8 mouse cellular contexts compared by ENCODE assay signal in the genomic region with DNA sequence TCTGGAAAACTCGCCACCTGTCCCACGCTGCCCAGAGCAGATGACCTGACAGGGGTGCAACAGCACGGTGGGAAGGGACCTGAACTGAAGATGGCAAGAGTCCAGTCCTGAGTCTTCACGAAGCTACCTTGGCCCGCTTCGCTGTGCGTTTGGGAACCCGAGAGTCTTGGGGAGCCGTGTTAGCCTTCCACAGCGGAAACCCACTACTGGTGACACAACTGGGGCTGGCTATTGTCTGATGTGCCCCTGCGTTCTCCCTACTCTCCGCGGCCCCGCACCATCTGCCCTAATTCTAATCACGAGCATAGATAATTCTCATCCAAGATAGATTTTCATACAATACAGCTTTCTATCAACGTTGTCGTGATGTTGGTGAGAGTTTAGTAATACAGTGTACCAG. TPM values are rescaled to one million over a fixed set of nuclear protein-coding genes. Genes with fewer than 3 reads are reported as not detected.
DNase-seq lines count a peak whose midpoint lies in the region; ATAC-seq and TF ChIP-seq lines count a peak whose summit lies in the region.

No protein-coding gene starts in this region.

- no peaks in the 10 kb centered on the region for H3K9me3 ChIP-seq in E14TG2a.4 (ENCODE audit: low read length)
- no peaks in the 10 kb centered on the region for H3K9me3 ChIP-seq in megakaryocyte, embryonic 14.5 days

- ATAC-seq in hematopoietic stem cell, adult 5-6 weeks (replicated peaks in 1 of 2; ENCODE audit: insufficient read depth in 1 of 2, low FRiP score in 2 of 2, low TSS enrichment in 1 of 2, low read depth in 1 of 2, poor library complexity in 2 of 2, severe bottlenecking in 2 of 2): peak; percentile 16 to 23; a peak in 2 of 4 replicates

- TF ChIP-seq CTCF in gastrocnemius, adult 2 months (IDR thresholded peaks at IDR 0.05): no peak
- TF ChIP-seq CTCF in E14TG2a.4 (conservative IDR thresholded peaks at IDR 0.05; ENCODE audit: low read length): no peak

- peak overlapping the region; percentile 81 for H3K27ac ChIP-seq in gastrocnemius, adult 2 months

- H3K36me3 ChIP-seq in E14TG2a.4 (ENCODE audit: insufficient read depth, low read length): no peaks in the 10 kb centered on the region
- peaks cover 4% of the 10 kb centered on the region for H3K36me3 ChIP-seq in megakaryocyte, embryonic 14.5 days (replicated peaks; ENCODE audit: low read length)

- no peak for DNase-seq in gastrocnemius, adult 2 months
- no peak for DNase-seq in gastrocnemius, postnatal 10 days
- DNase-seq in urinary bladder, postnatal 14 days (ENCODE audit: low spot score): no peak
- DNase-seq in cerebellum, postnatal 4 days (ENCODE audit: low spot score in 2 of 2): no peak
- no peak for DNase-seq in gastrocnemius, adult 18-20 months (ENCODE audit: low spot score)

- intact Hi-C loops in gastrocnemius, adult 2 months (cut with DNase I): no loop called here

- peak overlapping the region; percentile 82 for H3K4me3 ChIP-seq in gastrocnemius, adult 2 months
- H3K4me3 ChIP-seq in E14TG2a.4 (replicated peaks; ENCODE audit: low read length): peak overlapping the region; percentile 85
- H3K4me3 ChIP-seq in megakaryocyte, embryonic 14.5 days (replicated peaks): peak overlapping the region; percentile 95

- peaks cover 15% of the 10 kb centered on the region for H3K4me1 ChIP-seq in E14TG2a.4 (replicated peaks; ENCODE audit: low read depth, low read length)
- H3K4me1 ChIP-seq in megakaryocyte, embryonic 14.5 days: peaks cover 38% of the 10 kb centered on the region

- H3K27me3 ChIP-seq in E14TG2a.4 (ENCODE audit: insufficient read depth, low read length): peaks cover 27% of the 10 kb centered on the region
- H3K27me3 ChIP-seq in megakaryocyte, embryonic 14.5 days (replicated peaks): peaks cover 30% of the 10 kb centered on the region

RNA-seq across cellular contexts. Expression of a gene that starts 0.5 kb away (rescaled TPM):
- 1 to 10 TPM; 2.1 to 3.5 TPM for total RNA-seq in gastrocnemius, adult 2 months (2021)
- 1 to 10 TPM; 5.8 to 6.7 TPM for total RNA-seq in gastrocnemius, postnatal 10 days (2021)
- 6.6 and 13.7 TPM in 2 replicates for total RNA-seq in hematopoietic stem cell, adult 5-6 weeks (2017)
- polyA plus RNA-seq in megakaryocyte, embryonic 14.5 days (2012; ENCODE audit: insufficient read depth, low replicate concordance): 2.4 TPM in 1 of 2 replicates, not detected in the other
- 1 to 10 TPM; 3.9 to 4.3 TPM for total RNA-seq in gastrocnemius, adult 18-20 months (2021)

RNA-seq across cellular contexts. Expression of a gene that starts 32.3 kb away (rescaled TPM):
- under 1 TPM; 0.22 to 0.94 TPM for total RNA-seq in gastrocnemius, adult 2 months (2021)
- total RNA-seq in gastrocnemius, postnatal 10 days (2021): 1 to 10 TPM in 1 of 2 experiments, under 1 TPM in 1; 0.47 to 1.0 TPM
- not detected in 2 replicates for total RNA-seq in hematopoietic stem cell, adult 5-6 weeks (2017)
- 0.11 TPM in 1 of 2 replicates, not detected in the other for polyA plus RNA-seq in megakaryocyte, embryonic 14.5 days (2012; ENCODE audit: insufficient read depth, low replicate concordance)
- under 1 TPM; 0.21 to 0.41 TPM for total RNA-seq in gastrocnemius, adult 18-20 months (2021)
